Mouse (Mus musculus) small intestine, adult 2 months (tissue): Measurements from ENCODE around the gene Slc16a1. TPM values are rescaled to one million over a fixed set of nuclear protein-coding genes. Genes with fewer than 3 reads are reported as not detected.

ENCODE experiments used
- H3K27ac ChIP-seq: fragments of 200-500 bp; 2 replicates; pipeline ENCODE4 v1.5.1; 2012; ENCODE audit warnings: low read depth, low read length, control low read depth, inconsistent platforms; ENCODE audit not compliant: insufficient read depth
- H3K27me3 ChIP-seq: fragments of 200-500 bp; 2 replicates; pipeline ENCODE4 v1.6.1; 2012; ENCODE audit warnings: mild to moderate bottlenecking, moderate library complexity, low read length, inconsistent platforms; ENCODE audit not compliant: control insufficient read depth, insufficient read depth
- H3K36me3 ChIP-seq: fragments of 200-500 bp; 2 replicates; pipeline ENCODE4 v1.6.1; 2012; ENCODE audit warnings: mild to moderate bottlenecking, low read length, control low read depth, inconsistent platforms; ENCODE audit not compliant: control insufficient read depth, insufficient read depth
- H3K4me1 ChIP-seq: fragments of 200-500 bp; 2 replicates; pipeline ENCODE4 v1.6.1; 2012; ENCODE audit warnings: low read length, inconsistent platforms, mixed read lengths; ENCODE audit not compliant: control insufficient read depth, insufficient read depth, insufficient read length
- H3K4me3 ChIP-seq: fragments of 200-500 bp; 2 replicates; pipeline ENCODE4 v1.5.1; 2012; ENCODE audit warnings: low read depth, mild to moderate bottlenecking, control low read depth, inconsistent platforms, low read length, moderate library complexity
- CTCF ChIP-seq: fragments of 200-500 bp; IDR thresholded peaks from 2 replicates; pipeline ENCODE4 v1.5.1; 2012; ENCODE audit warnings: low read depth, mild to moderate bottlenecking, control low read depth, inconsistent platforms, low read length, moderate library complexity, mixed read lengths; ENCODE audit not compliant: insufficient replicate concordance, insufficient read length; ENCODE audit errors: extremely low read depth
- POLR2A ChIP-seq: fragments of 200-500 bp; IDR thresholded peaks from 2 replicates; pipeline ENCODE4 v1.6.1; 2012; ENCODE audit warnings: low read depth, mild to moderate bottlenecking, control low read depth, inconsistent platforms, low read length, moderate library complexity
- WGBS: fragments of 180-500 bp; shearing (Covaris S2); methylation state at CpG from one replicate; pipeline ENCODE4 v1.1.7; 2018; 5-methylcytosine and 5-hydroxymethylcytosine counted together
- polyA plus RNA-seq: library from polyadenylated mRNA; depleted of rRNA; stranded (reverse); fragments of >200 nt; gene quantifications from 2 replicates; pipeline ENCODE4 v1.2.3, GENCODE M21; 2012

The Slc16a1 gene
- polyA plus RNA-seq, 1 experiment: 17.1 TPM

DNA sequence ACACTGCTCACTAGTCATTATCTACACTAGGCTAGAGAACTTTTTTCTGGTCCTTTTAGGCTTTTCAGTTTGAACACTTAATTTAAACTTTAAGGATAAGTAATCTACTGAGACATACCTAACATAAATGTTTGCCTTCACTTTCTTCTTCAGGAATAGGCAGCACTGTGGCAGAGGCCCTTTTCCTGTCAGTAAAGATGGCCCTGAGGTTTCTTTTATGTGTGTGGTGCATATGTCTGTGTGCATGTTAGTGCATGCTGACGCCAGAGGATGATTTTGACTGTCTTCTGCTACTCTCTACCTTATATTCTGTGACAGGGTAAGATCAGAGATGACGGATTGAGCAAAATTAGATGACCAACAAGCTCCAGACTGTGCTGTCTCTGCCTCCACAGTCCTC, 7.5 kb upstream of the Slc16a1 start:
- H3K4me1 ChIP-seq: peaks cover 2% of the 10 kb centered on the region; the same call in 1 of the 2 replicates
- H3K36me3 ChIP-seq: no peaks in the 10 kb centered on the region
- H3K4me3 ChIP-seq: no peak overlapping the region
- WGBS: 84% methylated on average over 2 of the region's 2 CpGs
- H3K27ac ChIP-seq: no peak overlapping the region
- TF ChIP-seq POLR2A (no peak), CTCF (no peak)
- no peaks in the 10 kb centered on the region for H3K27me3 ChIP-seq

DNA sequence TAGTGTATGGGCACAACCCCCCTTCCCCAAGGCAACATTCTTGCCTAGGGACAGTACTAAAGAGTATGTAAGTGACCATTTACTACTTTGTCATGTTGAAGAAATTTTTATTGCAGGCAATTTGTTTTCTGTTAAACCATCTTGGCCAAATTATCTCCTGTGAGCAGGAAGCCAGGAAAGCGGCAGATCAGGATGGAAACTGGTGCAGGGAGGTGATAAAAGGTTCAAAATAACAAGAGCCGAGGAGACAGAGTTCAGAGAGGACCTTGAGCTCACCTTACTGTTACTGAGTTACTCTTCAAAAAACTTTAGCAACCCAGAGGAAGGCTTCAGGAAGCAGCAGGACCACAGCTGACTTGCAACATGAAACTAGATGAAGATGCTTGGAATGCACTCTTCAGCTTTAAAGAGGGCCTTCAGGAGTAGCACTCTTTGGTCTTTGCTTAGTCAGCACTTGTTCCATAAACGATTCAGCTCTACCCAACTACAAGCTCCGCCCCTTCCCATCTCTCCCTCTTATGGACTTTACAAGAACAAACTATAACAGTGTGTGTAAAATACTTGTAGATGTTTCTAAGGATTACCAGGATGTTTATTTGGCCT, 5.8 kb upstream of the Slc16a1 start:
- TF ChIP-seq POLR2A (no peak), CTCF (no peak)
- no peaks in the 10 kb centered on the region for H3K27me3 ChIP-seq
- H3K27ac ChIP-seq: no peak overlapping the region
- H3K36me3 ChIP-seq: no peaks in the 10 kb centered on the region
- H3K4me3 ChIP-seq: no peak overlapping the region
- 34% methylated on average over 4 of the region's 4 CpGs for WGBS
- H3K4me1 ChIP-seq: peaks cover 2% of the 10 kb centered on the region; the same call in 1 of the 2 replicates

DNA sequence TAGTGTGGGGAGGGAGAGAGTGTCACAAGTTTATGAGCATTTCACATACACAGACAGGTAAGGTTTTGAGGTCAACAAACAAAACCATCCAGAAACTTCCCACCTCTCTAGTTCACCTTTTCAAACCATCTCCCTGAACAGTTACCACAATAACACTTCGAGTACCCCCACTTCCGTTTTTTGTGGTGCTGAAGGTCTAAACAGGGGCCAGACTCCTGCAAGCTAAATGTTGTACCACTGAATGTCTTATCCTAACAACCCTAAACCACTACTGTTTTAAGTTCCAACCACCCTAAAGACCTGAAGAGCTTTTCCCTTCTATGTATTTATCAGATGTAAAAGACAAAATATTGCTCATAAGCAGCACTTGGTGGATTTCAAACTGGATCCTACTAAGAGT, 2.0 kb upstream of the Slc16a1 start:
- no peak for TF ChIP-seq CTCF
- Histone ChIP-seq H3K4me1 (peaks cover 2% of the 10 kb centered on the region; the same call in 1 of the 2 replicates), H3K4me3 (no peak overlapping the region)

DNA sequence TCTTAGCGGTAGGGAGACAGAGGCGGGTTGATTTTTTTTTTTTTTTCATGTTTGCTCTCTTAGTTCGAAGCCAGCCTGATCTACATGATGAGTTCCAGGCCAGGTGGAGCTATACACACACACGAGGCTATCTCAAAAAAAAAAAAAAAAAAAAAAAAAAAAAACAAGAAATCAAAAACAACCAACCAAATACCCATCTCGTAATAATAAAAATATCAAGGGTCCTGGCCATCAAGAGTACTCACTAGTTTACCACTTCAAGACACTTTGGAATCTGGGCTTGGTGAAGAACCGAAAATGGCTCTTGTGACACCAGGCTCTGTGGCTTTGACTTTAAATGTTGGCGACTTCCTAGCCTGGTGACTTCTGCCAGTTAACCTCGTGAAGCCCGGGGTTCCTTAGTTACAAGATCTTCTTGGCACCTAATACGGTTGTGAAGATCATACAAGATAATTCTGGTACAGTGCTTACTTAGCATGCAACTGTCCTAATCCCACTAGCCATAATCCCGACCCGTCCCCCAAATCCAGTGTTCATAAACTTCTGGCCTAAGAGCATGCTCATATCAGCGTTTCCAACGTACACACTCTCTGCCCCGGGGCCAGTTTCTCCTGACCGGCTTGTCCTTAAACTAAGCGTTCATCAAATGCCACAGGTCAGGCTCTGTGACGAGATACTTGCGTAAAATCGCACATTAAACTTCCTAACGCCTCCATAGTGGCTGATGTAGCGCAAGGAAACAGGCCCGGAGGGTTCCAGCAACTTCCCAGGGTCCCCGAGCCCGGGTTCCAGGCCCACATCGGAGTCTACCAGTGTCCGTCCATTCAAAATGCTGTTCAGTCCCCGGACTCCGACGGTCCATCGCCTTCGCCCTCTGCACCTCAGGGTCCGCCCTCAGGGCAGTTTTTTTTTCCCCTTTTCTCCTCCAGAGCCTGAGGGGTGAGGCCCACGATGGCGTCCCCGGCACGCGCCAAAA, 753 bp upstream of the Slc16a1 start:
- H3K27ac ChIP-seq: peak overlapping the region; percentile 6; the same call in 1 of the 2 replicates
- TF ChIP-seq POLR2A (no peak), CTCF (no peak)
- H3K4me3 ChIP-seq: peak overlapping the region; percentile 95
- no peaks in the 10 kb centered on the region for H3K36me3 ChIP-seq
- peaks cover 1% of the 10 kb centered on the region; the same call in 1 of the 2 replicates for H3K4me1 ChIP-seq
- H3K27me3 ChIP-seq: no peaks in the 10 kb centered on the region
- WGBS: 8% methylated on average over 38 of the region's 38 CpGs

More for the DNA sequence above, 2.0 kb upstream of the Slc16a1 start:
- Histone ChIP-seq H3K27ac (no peak overlapping the region), H3K36me3 (no peaks in the 10 kb centered on the region), H3K27me3 (no peaks in the 10 kb centered on the region)
- WGBS: 88% methylated on average over 2 of the region's 2 CpGs

DNA sequence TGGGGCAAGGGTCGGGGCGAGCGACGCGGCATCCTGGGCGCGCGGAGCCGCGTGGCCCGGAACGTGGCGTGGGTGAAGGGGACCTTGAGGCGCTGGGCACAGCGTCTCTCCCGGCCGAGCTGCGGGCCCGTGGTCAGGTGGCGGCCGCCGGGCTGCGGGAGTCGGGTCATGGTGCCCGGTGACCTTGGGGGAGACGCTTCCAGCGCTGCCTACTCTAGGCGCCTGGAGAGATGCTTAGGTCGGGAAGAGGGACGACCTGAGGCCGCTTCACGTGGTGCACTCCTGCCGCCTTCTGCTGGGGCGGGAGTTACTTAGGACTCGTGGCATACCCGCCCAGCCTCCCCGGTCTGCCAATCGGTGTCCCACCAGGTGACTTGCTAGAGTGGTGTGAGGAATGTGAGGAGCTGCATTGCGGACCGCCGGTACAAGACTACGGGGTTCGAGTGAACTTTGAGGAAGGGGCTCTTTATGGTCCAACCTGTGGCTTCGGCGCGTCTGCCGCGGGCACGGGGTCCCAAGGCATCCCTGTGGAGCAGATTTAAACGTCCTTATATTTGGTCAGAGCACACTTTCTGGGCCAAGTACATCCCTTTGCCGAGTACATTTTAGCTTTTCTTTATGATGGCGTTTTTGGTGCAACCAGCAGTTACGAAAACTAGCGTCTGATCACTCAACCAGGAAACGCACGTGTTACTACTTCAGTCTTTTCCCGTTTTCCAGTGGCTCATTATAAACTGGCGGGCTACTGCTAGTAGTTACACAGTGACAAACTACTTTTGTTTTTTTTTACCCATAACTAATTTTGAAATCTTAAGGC, 672 bp downstream of the Slc16a1 start:
- Histone ChIP-seq H3K27ac (peak overlapping the region; percentile 61), H3K27me3 (no peaks in the 10 kb centered on the region)
- WGBS: 1% methylated on average over 57 of the region's 58 CpGs

GRCm38 (mm10) chr3:104639749-104640368, 1.4 kb downstream of the Slc16a1 start:
- H3K27me3 ChIP-seq: no peaks in the 10 kb centered on the region
- H3K4me1 ChIP-seq: no peaks in the 10 kb centered on the region
- 14% methylated on average over 10 of the region's 10 CpGs for WGBS
- no peak for TF ChIP-seq POLR2A
- TF ChIP-seq CTCF: no peak
- H3K27ac ChIP-seq: 0 out of 2 replicates have a peak overlapping the region, but pooled peaks have one; percentile 61
- no peaks in the 10 kb centered on the region for H3K36me3 ChIP-seq
- peak overlapping the region; percentile 95 for H3K4me3 ChIP-seq

More for the DNA sequence above, 672 bp downstream of the Slc16a1 start:
- Histone ChIP-seq H3K4me1 (no peaks in the 10 kb centered on the region), H3K4me3 (peak overlapping the region; percentile 95), H3K36me3 (no peaks in the 10 kb centered on the region)
- peak; percentile 3; the same call in 1 of the 2 replicates for TF ChIP-seq CTCF
- no peak for TF ChIP-seq POLR2A

- H3K4me3 ChIP-seq: no peak overlapping the region
- H3K36me3 ChIP-seq: no peaks in the 10 kb centered on the region
- TF ChIP-seq POLR2A (no peak), CTCF (no peak)
- no peaks in the 10 kb centered on the region for H3K4me1 ChIP-seq
- no peak overlapping the region for H3K27ac ChIP-seq
- no peaks in the 10 kb centered on the region for H3K27me3 ChIP-seq
These were observed 2.4 kb downstream of the Slc16a1 start for GRCm38 (mm10) chr3:104640855-104641254.
